Mouse (Mus musculus) cerebellum, adult 2 months (tissue): Measurements from ENCODE around the gene Zbtb7b.
A peak's percentile ranks its signal among the peaks of the same experiment; 100 is the strongest.

Experiments
- CTCF ChIP-seq: fragments of 200-500 bp; IDR thresholded peaks from 2 replicates; pipeline ENCODE4 v1.5.1; 2011; ENCODE audit warnings: low read depth, mild to moderate bottlenecking, control low read depth, low read length, moderate library complexity, borderline replicate concordance; ENCODE audit not compliant: insufficient read depth
- POLR2A ChIP-seq: fragments of 200-500 bp; IDR thresholded peaks from 2 replicates; pipeline ENCODE4 v1.6.1; 2011; ENCODE audit warnings: low read length, control low read depth, borderline replicate concordance; ENCODE audit not compliant: insufficient read depth

DNA sequence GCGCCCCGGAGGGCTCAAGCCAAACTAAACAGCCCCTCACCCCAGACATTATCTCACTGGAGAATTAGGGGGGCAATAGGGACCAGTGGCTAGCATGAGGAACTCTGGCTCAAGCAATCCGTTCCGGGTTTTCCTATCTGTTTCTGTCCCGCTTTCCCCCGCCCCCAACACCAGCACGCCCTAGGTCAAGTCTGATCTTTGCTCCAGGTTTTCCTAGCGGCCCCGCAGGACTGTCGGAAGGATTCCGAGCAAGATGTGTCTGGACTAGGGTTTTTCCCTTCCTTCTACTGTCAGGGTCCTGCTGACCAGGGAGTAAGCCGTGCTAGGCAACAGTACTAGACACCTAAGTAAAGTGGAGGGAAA, 299 bp upstream of the Zbtb7b start:
- TF ChIP-seq POLR2A (peak; percentile 63; the same call in 1 of the 2 replicates), CTCF (no peak)
